Mouse (Mus musculus) right cerebral cortex, postnatal 10 days (tissue): Measurements from ENCODE around the gene Gatm.

Experiments used
- DNase-seq, 2 experiments: peaks; one replicate each; pipeline ENCODE4 v3.0.0; 2021; ENCODE audit warnings: low spot score in 2 of 2

Gatm gene

DNA sequence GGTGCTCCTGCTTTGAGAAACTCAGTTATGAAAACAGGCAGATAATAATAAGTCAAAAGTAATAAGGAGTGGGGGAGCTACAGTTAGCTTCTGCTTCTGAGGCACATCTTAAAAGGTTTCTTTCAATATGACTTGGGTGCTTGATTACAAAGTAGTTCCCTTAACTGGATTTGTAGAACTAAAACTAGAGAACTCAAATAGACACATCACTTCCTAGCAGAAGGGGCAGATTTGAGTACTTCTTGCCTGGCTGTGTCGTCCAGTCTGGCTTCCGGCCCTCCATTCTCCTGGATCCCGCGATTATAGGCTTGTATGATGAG is 511 bp upstream of the Gatm start:
- no peak for DNase-seq

DNA sequence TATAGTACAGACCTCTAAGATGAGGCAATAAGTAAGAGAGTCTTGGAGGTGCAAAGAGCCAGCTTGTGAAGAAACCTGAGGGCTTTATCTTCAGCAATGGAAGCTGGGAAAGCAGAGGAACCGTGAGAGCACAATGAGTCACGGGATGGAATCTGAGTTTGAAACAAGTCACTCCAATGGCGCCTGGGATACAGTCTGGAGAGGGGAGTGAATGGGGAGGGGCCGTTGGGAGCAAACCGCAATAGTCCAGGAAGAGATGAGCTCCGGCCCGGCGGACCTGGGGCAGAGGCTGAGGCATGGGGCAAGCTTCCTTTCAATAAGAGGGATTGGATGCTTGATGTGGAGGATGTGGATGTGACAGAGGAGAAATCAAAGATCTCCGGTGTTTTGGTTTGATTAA is 2.3 kb downstream of the Gatm start:
- DNase-seq: no peak

DNA sequence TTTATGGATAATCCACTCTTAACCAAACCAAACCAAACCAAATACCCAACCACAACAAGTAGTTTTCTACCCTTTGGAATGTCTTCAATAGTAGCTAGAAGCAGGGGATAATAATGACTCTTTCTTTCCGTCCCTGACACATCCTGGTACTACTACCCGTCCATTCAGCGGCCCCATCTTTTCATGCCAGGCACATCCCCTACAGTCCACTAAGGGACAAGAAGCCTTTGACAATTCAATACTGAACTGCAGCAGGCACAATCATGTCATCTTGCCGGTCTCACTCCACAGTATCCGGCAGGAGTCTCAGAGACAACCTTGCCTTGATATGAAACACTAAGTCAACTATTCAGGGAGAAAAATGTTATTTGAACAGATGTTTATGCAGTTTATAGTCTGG is 5.3 kb downstream of the Gatm start:
- DNase-seq: peak; percentile 67 to 69

DNA sequence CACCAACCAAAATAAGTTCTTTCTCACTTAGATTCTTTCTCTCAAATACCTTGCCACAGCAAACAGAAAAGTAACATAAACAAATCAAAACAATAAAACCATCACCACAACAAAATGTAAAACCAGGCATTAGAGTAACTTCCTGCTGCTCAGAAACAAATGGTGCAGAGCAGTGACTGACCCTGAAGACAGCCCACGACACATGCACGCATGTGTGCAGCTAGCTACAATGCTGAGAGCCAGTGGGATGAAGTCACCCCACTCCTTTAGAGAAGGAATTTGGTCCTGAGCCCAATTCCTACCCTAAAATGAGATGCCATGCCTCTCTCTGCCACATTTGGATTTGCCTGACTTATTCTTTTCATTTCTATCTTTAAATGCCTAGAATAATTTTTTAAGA is 9.7 kb downstream of the Gatm start:
- no peak for DNase-seq

DNA sequence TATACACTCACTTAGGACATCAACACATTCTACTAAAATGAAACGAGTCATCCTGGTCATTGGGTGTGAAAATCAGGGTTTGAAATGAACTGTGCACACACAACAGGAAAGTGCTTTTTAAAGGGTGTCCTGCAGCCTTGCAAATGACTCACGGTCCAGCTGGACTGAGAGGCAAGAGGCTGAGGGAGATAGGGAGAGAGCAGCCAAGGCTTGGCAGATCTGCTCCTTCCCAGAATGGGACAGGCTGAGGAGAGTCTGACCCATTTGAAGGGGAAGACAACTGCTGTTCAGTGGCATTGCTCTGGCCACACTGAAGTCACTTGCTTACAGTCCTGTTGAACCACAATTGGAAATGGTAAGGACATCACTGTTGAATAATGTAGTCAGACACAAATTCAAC is 11.4 kb downstream of the Gatm start:
- no peak for DNase-seq

DNA sequence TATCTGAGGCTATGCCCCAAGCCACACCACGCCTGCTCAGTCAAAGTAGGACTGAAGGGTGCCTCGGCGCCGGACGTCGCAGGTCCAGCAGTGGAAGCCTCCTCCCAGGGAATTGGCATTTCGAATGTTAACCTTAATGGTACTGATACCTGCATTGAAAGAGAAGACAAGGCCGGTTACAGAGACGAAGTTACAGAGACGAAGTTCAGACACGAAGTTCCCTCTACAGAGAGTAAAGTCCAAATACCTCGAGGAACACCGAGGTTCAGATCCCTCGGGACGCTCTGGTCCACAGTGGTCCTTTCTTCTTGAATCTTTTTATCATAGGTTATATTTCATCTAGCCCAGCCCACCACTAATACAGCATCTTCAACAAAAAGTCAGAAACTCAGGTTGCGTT is 15.6 kb downstream of the Gatm start:
- no peak for DNase-seq

DNA sequence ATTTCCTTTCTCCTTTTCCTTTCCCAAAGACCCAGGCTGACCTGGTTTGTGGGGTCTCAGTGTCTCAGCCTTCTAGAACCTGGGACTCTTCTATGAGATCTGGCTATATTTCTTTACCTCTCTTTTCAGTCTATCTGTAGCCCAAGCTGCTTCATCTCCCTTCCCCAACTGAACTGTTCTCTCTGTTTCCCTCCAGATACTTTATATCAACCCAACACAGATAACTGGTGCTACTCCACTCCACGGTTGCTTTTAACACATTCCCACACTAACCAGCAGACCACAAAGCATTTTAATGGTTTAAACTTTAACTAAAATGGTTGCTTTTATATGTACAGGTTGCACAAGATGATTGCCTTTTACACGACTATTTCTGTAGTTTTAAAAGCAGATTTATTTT is 19.9 kb downstream of the Gatm start:
- no peak for DNase-seq

DNA sequence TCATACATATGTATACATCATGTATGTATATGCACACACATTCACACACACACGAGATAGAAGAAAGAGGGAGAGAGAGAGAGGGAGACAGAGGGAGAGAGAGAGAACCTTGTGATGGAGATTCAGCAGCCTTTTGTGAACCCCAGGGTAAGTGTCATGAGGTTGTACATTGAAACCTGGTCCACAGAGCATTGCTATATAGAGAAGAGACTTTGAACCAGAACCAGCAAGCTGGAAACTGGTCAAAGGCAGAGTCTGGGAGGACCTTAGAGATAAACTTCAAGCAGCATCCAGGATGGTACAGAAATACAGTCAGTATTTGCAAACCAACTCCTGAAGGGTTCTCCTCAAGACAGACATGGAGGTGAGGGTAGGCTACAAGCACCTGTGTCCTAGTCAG is 20.8 kb downstream of the Gatm start:
- DNase-seq: no peak

DNA sequence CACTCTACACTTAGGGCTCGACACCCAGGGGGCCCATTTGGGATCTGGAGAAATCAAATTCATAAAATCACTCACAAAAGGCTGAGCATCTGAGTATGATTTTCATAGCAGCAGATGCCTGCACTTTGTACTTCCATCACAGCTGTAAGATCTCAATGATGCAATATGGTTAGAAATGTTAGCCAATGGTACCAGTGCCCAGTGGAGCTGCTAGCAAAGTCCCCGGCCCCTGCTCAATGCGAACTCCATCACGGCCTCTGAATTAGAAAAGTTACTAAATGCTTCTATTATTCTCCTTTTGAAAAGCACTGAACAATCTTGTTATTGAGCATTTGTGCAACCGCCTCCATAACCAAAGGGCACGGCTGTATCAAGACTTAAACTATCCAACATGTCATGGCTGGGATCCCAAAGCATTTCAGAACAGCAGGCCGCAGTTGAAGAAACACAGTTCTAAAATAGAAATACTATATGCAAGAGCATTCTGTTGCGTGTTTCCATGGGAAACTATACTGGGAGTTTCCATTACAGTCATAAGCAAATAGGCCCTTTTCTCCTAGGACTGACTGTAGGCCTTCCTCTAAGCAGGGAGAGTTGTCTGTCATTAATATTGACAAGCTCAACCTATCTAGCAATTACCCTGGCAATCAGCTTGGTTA is 23.1 kb downstream of the Gatm start:
- peak; percentile 37 to 65 for DNase-seq

DNA sequence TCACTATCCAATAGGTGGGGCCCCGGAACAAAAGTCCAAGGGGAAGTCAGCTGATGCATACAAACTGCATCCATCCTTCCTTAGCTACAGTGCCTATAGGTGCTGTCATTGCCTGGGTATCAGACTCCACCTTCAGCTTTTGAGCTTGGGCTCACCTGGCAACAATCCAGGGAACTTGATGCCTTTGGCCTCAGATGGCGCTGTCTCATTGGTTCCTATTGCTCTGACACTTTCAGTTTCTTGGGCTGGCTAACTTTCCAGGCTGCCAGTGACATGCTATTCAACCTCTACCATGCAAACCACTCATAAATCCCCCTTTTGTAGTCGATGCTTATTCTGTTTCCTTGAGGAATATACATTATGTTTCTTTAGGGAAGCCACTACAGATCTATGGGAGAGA is 24.8 kb downstream of the Gatm start:
- no peak for DNase-seq

DNA sequence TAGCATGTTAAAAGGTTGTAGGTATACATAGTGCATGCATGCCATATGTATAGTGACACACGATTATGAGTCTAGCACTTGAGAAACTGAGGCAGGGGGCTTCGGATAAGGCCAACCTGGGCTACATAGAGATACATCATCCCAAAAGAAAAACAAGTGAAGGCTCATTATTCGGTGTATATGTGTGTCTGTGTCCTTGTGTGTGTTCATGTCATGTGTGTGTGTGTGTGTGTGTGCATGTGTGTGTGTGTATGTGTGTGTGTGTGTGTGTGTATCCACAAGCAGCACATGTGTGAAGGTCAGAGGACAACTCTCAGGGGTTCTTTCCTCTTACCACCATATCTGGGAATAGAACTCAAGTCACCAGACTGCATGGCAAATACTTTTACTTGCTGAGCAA is 28.8 kb downstream of the Gatm start:
- DNase-seq: no peak

DNA sequence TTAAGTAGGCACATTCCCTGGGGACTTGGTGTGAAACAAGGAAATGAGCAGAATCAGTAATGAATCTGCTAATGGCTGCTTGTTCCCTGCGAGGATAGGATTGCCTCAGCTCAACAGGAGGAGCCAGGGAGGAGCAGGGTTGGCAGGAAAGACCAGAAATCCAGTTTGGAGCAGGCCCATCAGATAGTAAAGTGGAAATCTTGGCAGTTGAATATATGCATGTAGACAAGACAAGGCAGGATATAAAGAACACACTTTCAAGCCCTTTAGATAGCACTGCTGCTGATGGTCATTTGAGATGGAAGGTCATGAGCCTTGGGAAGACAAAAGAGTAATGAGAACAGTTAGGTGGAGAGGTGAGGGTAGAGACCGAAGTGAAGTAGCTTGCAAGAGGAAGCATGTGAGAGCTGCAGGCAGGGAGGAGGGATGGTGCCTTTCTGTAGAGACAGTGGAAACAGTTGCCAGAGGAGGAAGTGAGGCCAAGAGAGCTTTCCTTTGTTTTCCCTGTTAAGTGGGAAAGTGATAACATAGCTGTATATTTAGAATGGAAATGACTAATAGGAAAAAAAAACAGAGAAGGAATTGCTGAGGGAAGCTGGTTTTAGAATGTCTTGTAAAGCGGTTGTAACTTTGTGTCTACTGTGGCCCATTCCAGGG is 29.6 kb downstream of the Gatm start:
- DNase-seq: no peak

DNA sequence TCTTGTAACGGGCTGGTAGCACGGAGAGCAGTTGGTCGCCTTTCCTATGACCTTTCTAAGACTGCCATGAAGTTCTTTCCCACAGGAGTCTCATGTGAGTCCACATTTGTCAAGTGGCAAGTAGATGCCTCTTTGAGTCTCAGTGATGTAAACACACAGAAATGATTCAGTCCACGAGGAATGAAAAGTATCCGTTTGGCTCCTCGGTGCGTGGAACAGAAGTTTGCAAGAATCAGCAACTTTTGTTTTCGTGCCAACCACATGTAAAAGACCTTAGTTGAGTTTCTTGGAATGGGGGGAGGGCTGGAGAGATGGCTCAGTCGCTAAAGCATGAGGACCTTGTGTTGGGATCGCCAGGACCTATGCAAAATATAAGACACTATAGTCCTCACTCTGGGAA is 30.7 kb downstream of the Gatm start:
- no peak for DNase-seq

DNA sequence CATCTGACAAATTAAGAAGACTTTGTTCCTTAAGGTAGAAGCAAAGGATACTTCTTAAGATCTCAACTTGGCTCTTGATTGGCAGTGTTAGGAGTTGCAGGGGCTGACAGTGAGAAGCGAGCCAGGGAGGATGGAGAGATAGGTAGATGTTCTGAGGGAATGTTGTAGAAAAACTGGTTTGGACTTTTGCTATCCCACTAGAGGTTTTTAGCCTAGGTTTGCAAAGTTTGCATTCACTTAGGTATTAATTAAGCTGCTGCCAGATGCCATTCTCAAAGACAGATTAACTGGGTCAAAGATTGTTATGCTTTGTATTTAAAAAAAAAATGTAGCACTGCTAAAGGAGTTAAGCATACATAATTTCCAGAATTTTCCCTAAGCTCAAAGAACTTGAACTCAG is 33.8 kb downstream of the Gatm start:
- no peak for DNase-seq

DNA sequence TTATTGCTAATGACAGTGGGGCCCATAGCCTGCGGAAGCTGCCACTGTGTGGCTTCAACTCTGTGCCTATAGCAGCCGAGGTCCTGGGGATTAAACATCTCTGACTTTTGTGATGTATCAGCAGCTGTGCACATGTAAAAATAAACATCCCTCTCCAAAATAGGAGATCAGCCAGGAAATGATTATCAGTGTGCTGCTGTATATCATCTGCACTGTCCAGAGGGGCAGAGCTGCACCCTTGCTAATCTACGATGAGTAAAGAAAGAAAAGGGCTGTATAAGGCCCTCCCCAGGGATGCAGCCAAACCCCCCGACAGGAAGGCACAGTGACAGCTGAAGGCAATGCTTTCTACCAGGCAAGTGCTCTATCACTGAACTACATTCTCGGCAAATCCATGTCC is 34.8 kb downstream of the Gatm start:
- no peak for DNase-seq

DNA sequence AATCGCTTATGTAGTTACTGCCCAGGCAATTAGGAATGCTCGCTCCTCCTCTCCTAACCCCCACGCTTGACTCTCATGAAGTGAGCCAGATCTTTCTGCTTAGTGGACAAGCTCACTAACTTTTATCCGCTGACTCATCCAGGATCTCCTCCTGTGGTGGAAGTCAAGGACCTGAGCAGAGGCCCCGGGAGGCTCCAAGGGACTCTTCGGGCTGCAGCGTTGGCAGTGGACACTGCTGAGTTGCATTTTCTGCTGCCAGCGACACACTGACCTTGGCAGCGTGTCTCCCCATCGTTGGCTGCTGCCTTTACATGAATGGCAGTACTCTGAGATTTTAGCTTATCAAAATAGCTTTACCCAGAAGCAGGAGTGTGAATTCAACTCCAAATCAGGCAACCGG is 35.6 kb downstream of the Gatm start:
- no peak for DNase-seq

DNA sequence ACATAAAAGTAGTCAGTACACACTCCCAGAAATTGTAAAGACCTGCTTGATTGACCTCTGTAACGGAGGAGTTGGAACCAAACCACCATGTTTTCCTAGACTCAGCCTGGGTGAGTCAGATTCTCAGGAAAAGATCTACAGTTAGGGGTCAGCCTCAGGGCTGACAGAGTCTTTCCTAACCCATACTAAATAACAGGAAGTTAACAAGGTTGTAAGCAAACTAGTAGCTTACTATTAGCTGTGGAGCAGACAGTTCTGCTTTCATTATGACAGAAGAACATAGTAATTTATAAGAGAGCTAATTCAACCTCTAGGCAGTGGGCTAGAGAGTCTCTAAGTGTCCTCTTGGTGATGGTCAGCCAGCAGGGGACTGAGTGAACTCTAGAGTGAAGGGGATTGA is 38.7 kb downstream of the Gatm start:
- DNase-seq: no peak

DNA sequence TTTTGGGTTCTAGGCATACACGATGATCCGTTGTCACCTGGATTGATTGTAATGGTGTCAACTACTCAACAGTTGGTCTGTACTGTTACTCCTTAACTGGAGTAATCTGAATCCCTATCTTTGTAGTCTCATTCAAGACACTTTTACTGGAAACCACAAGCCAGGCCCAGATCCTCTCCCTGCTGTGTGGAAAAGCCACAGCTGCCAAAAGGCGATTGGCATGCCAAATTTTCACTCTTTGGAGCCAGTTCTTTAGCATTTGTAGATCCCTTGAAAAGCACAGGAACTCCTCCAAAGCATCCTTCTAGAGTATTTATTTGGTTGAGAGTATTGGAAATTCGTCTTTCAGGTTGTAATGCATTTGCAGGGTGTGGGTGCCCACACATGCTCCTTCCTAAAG is 39.8 kb downstream of the Gatm start:
- DNase-seq: no peak

DNA sequence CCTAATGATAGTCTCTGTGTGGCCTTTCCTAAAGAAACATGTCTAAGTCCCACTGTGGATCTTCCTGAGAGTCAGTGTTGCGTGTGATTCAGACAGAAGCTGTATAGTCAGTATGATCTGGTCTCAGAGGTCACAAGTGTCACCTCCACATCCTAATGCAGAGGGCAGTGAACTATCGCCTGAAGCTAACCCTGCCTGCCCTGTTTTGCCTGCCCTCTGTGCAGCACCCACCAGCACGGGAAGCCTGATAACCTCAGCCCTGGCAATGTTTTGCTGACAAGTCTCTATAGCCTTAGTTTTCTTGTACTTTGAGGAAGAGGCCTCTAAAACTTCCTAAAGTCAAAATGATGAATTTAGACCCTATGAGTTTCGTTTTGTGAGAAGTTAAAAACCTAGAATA is 40.7 kb downstream of the Gatm start:
- DNase-seq: no peak

DNA sequence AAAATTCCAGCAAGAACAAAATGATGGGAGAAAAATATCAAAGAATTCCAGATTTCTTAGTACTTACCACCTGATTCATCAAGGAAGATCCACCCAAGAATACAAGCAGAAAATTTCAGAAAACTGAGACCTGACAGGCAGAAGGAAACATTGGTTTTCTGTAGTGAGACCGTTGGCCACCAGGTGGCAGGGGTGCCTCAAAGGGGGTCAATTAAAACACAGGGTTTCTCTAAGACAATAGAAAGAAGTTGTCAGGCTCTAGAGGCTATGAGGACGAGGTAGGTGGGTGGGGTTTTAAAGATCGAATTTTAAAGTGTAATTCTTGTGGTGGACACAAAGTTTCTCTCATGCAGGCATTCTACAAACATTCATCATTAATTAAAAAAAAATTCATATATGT is 41.7 kb downstream of the Gatm start:
- DNase-seq: peak in 1 of 2 experiments; percentile 75

DNA sequence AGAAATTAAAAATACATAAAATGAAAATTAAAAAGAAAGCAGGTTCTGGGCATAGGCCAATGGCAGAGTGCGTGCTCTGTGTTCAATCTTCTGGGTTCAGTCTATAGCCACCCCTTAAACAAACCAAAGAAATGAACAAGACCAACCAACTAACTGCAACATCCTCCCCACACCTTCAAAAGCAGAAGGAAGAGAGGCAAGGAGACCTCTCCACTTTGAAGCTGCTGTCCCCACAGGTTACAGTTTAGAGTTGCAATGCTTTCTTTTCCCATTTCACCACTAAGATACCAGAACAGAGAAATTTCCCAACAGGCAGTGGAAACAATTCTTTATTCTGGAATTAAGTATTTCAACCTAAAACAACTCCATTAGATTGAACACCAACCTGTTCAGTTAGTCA is 48.9 kb downstream of the Gatm start:
- DNase-seq: no peak

DNA sequence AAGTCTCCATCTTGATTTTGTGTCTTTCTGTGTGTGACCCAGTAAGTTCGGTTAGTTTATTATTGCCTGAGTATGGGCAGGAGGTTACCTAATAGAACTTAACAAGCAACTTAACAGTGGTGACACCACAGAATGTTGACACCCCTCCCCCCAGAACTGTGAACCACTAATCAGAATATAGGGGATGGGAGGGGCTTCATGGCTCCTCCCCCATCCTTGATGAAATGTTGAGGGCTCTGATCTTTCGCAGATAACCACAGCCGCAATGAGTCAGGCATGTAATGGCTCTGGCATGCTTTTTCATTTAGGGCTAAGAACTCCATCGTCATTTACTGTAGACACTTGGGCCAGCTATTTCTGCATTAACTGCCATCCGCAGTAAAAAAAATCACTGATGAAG is 49.9 kb downstream of the Gatm start:
- DNase-seq: no peak

DNA sequence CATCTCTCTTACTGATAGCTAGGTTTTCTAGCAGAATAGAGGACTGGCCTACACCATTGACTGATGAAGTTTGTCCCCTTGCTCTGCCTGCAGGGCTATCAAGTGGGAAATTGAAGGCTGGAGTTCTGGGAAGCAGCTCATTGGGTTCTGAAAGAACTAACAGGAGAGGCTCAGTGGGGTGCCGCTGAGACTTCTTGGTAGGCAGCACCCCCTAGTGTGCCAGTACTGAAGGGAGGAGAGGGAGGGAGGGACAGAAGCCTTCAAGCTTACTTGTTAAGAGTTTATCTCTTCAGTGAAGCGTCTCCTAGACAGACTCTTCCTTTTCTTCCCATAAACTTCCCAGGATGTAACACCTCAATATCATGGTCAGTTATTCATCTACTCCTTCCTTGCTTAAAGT is 52.8 kb downstream of the Gatm start:
- peak; percentile 59 to 81 for DNase-seq
